Mouse (Mus musculus) ES-Bruce4 (cell line): ENCODE data around the gene Cenpv. TPM values are rescaled to one million over a fixed set of nuclear protein-coding genes. Genes with fewer than 3 reads are reported as not detected.

Experiments used
- H3K27ac ChIP-seq: 2 replicates; pipeline ENCODE4 v1.5.1; 2012; ENCODE audit warnings: low read length, inconsistent platforms; ENCODE audit not compliant: insufficient read depth
- H3K27me3 ChIP-seq: 2 replicates; pipeline ENCODE4 v1.6.1; 2012; ENCODE audit warnings: mild to moderate bottlenecking, low read length, inconsistent platforms; ENCODE audit not compliant: control insufficient read depth, poor library complexity, insufficient read depth, severe bottlenecking
- H3K36me3 ChIP-seq: 2 replicates; pipeline ENCODE4 v1.6.1; 2012; ENCODE audit warnings: inconsistent platforms, mild to moderate bottlenecking, low read length, moderate library complexity; ENCODE audit not compliant: control insufficient read depth, poor library complexity, insufficient read depth, severe bottlenecking
- H3K4me1 ChIP-seq: one replicate; pipeline ENCODE4 v1.8.1; 2011; ENCODE audit warnings: low read length; ENCODE audit not compliant: control insufficient read depth, insufficient read depth
- H3K4me3 ChIP-seq: 2 replicates; pipeline ENCODE4 v1.5.1; 2011; ENCODE audit warnings: low read depth, mild to moderate bottlenecking, low read length
- H3K9ac ChIP-seq: 2 replicates; pipeline ENCODE4 v1.6.1; 2012; ENCODE audit warnings: low read depth, mild to moderate bottlenecking, inconsistent platforms; ENCODE audit not compliant: poor library complexity, severe bottlenecking
- H3K9me3 ChIP-seq: replicated peaks from 2 replicates; pipeline ENCODE4 v1.6.1; 2012; ENCODE audit warnings: mild to moderate bottlenecking, low read length, inconsistent platforms; ENCODE audit not compliant: control insufficient read depth, poor library complexity, insufficient read depth, severe bottlenecking
- CTCF ChIP-seq: IDR thresholded peaks from one replicate; pipeline ENCODE4 v1.8.1; 2011; ENCODE audit warnings: low read depth, low read length
- EP300 ChIP-seq: IDR thresholded peaks from 2 replicates; pipeline ENCODE4 v1.6.1; 2011; ENCODE audit warnings: low read depth, low read length; ENCODE audit not compliant: insufficient read depth
- POLR2A ChIP-seq: IDR thresholded peaks from one replicate; pipeline ENCODE4 v1.8.1; 2011; ENCODE audit warnings: low read length; ENCODE audit not compliant: insufficient read depth
- polyA plus RNA-seq: library from polyadenylated mRNA; stranded (reverse); fragments of >200 nt; gene quantifications from 2 replicates; pipeline ENCODE4 v1.2.4, GENCODE M21; 2011; ENCODE audit warnings: low read depth; ENCODE audit not compliant: missing spikeins, insufficient read depth, insufficient read length

Cenpv gene
- polyA plus RNA-seq, 1 experiment: 66.9 TPM

DNA sequence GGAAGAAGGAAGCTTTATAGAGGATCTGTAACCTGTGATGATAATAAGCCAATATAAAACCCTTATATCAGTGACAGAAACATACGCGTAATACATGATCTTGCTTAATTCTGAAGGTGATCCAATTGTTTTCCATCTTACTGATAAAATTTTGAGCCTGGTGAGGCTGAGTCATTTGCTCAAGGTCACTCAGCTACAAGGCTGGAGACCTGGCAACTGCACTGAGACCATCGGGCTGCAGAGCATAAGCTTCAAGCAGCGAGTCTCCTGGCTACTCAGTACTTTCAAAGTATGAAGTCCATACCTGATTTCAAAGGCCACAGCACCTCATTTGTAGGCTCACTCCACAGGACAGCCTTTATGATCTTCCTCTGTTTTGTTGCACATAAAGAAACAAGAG lies 62.9 kb downstream of the Cenpv start:
- TF ChIP-seq EP300: no peak
- no peak for TF ChIP-seq POLR2A
- no peak for TF ChIP-seq CTCF
- peaks cover 1% of the 10 kb centered on the region for H3K4me1 ChIP-seq
- peaks cover 4% of the 10 kb centered on the region; the same call in 1 of the 2 replicates for H3K36me3 ChIP-seq
- no peak overlapping the region for H3K27ac ChIP-seq
- H3K9me3 ChIP-seq: no peaks in the 10 kb centered on the region
- no peak overlapping the region for H3K9ac ChIP-seq
- no peak overlapping the region for H3K4me3 ChIP-seq
- no peaks in the 10 kb centered on the region for H3K27me3 ChIP-seq

Other genes starting within 250 kb of the Cenpv start
- gene Pigl, start 80.8 kb downstream of the Cenpv start, polyA plus RNA-seq: 12.7 and 14.1 TPM in 2 replicates
- 281 and 327 TPM in 2 replicates for gene Ncor1, start 80.7 kb downstream of the Cenpv start, polyA plus RNA-seq
- gene Ubb, start 11.9 kb upstream of the Cenpv start, polyA plus RNA-seq: 626 and 640 TPM in 2 replicates
- gene Trpv2, start 35.2 kb upstream of the Cenpv start, polyA plus RNA-seq: 1.5 and 1.9 TPM in 2 replicates
- 4.6 and 6.4 TPM in 2 replicates for gene Lrrc75a, start 109.3 kb upstream of the Cenpv start, polyA plus RNA-seq
- gene Mmgt2, start 109.4 kb upstream of the Cenpv start, polyA plus RNA-seq: 12.6 and 19.3 TPM in 2 replicates
- gene Zfp287, start 192.6 kb upstream of the Cenpv start, polyA plus RNA-seq: 2.7 and 2.9 TPM in 2 replicates
- gene Gm10428, start 213.8 kb upstream of the Cenpv start, polyA plus RNA-seq: not detected in 2 replicates